Mouse (Mus musculus) embryo, embryonic 9.5 days (tissue): ENCODE data around the gene Tirap.
"Not testable (repeated sequence)": the region's sequence is repeated elsewhere in the genome, so short reads cannot be mapped to it uniquely, and the experiment has no call there.

Experiments used
- DNase-seq: peaks from one replicate; pipeline ENCODE4 v3.0.0-alpha.2; 2017; ENCODE audit errors: extremely low spot score

The Tirap gene

DNA sequence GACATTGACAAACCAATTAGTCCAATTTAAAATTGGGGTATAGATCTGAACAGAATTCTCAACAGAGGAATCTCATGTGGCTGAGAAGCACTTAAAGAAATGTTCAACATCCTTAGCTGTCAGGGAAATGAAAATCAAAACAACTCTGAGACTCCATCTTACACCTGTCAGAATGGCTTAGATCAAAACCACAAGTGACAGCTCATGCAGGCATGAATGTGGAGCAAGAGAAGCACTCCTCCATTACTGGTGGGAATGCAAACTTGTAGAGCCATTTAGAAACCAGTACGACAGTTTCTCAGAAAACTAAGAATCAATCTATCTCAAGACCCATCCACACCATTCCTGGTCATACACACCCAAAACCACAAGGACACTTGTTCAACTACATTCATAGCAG lies 47.2 kb downstream of the Tirap start:
- DNase-seq = no peak

GRCm38 (mm10) chr9:35148822-35149221 lies 51.3 kb downstream of the Tirap start:
- DNase-seq = not testable (repeated sequence)

GRCm38 (mm10) chr9:35147261-35147660 lies 52.8 kb downstream of the Tirap start:
- DNase-seq = not testable (repeated sequence)

DNA sequence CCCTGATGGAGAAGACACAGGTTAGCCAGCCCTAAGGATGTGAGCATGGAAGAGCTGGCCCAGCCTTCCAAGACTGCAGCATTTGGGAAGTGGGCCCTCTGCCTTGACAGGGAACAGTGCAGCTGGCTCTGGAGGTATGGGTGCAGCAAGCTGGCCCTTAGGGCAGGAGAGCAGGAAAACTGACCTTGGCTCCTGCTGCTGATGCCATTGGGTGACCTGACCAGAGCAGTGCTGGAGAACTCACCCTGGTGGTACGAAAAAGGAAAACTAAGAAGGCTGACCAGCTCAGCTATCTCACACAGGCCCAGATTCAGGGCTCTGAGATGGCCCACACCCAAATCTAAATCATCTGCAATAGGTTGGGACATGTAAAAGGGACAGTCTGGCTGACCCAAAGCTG lies 54.3 kb downstream of the Tirap start:
- no peak for DNase-seq

DNA sequence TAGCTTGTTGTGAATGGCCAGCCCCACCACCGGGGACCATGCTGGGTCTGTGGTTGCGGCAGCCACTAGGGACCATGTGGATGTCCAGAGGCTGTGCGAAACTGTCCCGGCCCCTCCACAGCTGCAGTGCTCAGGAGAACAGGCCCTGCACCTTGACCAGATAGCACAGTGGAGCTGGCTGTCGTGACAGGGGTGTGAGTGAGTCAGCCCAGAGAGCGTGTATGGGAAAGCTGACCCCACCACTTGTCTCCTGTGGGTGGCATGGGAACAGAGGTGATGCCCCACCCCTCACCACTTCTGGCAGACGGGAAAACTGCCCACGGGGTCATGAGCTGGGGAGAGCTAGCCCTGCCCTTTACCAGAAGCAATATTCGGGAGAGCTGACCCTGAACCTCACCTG lies 55.0 kb downstream of the Tirap start:
- DNase-seq = no peak

- DNase-seq = no peak
Measured at GRCm38 (mm10) chr9:35142221-35142620, 57.9 kb downstream of the Tirap start.

- DNase-seq = no peak
Measured at GRCm38 (mm10) chr9:35139231-35139744, 60.8 kb downstream of the Tirap start.

- no peak for DNase-seq
Measured at GRCm38 (mm10) chr9:35138029-35138428, 62.1 kb downstream of the Tirap start.

DNA sequence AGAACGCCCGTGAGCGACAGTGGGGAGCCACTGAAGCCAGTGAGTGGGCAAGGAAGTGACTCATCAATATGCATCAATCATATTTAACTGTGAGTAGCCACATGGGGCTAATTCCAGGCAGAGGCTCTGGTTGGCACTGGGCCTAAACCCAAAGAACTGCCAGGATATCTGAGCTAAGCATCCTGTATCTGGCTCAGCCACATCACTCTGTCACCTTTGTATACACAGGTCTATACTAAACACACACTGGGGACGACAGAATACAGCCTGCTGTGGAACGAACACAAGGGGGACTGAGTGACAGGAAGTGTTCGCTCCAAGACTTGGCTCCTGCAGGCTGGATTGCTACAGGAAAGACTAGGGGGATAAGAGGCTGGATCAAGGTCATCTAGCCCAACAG lies 64.5 kb downstream of the Tirap start:
- DNase-seq = no peak
